Mouse (Mus musculus): ENCODE measurements around the gene Clec12a. TPM values are rescaled to one million over a fixed set of nuclear protein-coding genes. Genes with fewer than 3 reads are reported as not detected.
"Not testable (repeated sequence)": the region's sequence is repeated elsewhere in the genome, so short reads cannot be mapped to it uniquely, and the experiment has no call there.

Gene Clec12a
- total RNA-seq (2017), result 117 and 140 TPM in 2 replicates

DNA sequence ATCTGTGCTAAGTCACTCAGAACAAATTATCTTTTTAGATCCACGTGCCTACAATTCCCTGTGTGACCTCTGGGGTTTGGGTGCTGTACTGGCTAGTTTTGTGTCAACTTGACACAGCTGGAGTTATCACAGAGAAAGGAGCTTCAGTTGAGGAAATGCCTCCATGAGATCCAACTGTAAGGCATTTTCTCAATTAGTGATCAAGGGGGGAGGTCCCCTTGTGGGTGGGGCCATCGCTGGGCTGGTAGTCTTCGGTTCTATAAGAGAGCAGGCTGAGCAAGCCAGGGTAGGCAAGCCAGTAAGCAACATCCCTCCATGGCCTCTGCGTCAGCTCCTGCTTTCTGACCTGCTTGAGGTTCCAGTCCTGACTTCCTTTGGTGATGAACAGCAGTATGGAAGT lies at the start of gene Clec12a:
TSS of gene Clec12a (plus strand) at position 301 of the 400 bp plus-strand sequence.
- ATAC-seq (replicated peaks; ENCODE audit: low read depth, poor library complexity, severe bottlenecking), result not testable (repeated sequence)

DNA sequence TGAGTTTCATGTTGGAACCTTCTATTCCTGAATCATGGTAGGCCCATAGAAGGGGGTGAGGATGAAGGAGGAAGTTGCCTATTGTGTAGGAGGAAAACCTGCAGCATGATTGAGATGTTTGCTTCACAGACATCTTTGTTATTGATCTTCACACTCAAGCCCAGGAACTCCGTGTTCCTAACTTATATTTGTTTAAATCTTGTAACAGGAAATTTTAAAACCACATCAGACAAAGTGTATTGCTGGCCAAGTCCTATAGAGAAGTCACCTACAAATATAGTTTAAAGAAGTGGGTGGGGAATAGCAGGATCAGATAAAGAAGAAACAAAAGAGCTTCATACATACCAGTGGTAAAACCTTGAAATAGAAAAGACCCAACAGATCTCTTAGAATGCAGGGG lies 38.3 kb upstream of the Clec12a start:
- no peak for ATAC-seq (replicated peaks; ENCODE audit: low read depth, poor library complexity, severe bottlenecking)

- no peak for ATAC-seq (replicated peaks; ENCODE audit: low read depth, poor library complexity, severe bottlenecking)
These were observed 30.0 kb upstream of the Clec12a start for GRCm38 (mm10) chr6:129312499-129312898.

DNA sequence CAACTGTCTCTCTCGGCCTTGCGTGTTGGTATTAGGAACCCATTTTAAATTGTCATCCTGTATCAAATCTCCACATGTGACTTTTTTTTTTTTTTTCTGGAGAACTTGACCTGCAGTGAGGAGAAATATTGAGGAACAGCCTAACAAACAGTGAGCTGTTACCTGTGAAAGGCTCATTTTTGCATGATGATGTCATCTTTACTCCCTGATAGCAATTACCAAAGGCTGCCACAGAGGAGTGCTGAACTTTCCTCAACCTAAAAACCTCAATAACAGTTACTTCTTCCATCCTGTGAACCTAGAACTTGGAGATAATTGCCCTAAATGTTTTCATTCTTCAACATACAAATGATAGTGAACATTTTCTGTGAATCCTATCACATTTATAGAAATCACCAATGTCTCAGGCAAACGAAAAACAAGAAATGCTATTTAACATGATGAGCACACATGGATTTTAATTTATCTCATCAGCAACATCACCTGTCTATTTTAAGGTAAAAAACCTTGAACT lies 27.8 kb upstream of the Clec12a start:
- ATAC-seq (replicated peaks; ENCODE audit: low read depth, poor library complexity, severe bottlenecking), result no peak

DNA sequence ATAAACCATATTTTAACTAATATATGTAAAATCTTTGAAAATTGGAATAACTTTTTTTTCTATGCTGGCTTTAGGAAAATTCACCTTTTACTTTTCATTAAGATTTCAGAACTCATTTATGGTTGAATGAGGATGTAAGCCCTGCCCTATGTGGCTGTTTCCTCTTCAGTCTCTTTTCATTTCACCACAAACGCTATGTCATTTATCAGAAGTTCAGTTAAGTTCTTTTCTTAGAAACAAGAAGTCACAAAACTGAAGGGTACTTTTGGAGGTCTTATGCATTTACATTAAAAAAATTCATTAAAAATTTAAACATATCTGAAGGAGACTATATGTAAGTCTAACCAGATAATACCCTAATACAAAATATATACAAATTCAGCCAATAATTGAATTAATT lies 26.8 kb upstream of the Clec12a start:
- peak; percentile 83 for ATAC-seq (replicated peaks; ENCODE audit: low read depth, poor library complexity, severe bottlenecking)

DNA sequence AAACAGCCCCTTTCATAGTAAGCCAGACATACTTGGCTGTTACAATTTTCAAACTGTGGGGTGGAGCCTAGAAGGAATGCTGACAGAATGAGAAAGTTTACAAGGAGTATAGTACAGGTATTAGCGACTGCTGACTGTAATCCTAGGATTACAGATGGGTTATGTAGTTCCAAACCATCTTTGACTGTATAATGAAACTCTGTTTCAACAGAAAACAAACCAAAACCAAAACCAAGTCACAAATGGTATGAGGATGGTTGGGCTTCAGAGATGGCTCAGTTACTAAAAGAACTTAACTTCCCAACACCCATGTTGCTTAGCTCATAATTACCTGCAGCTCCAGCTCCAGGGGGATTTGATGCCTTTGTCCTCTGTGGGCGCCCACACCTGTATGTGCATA lies 26.0 kb upstream of the Clec12a start:
- ATAC-seq (replicated peaks; ENCODE audit: low read depth, poor library complexity, severe bottlenecking), result 0 out of 2 replicates have a peak, but pooled peaks have one; percentile 4

- no peak for ATAC-seq (replicated peaks; ENCODE audit: low read depth, poor library complexity, severe bottlenecking)
These were observed 24.1 kb upstream of the Clec12a start for GRCm38 (mm10) chr6:129318395-129318794.

DNA sequence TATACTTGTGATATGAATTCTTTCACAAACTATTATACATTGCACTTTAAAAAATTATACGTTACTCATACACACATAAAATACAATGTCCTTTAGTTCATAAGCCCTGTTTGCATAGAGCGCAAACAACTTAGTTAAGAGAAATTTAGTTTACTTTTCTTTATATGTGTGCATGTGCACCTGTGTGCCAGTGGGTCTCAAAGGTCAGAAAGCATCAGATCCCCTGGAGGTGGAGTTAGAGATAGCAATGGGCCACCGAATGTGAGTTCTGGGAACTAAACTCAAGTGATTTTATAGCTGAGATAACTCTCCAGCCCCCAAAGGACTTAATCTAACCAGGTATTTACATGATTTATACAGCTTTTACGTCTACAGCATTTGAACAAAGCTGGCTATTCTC lies 23.2 kb upstream of the Clec12a start:
- no peak for ATAC-seq (replicated peaks; ENCODE audit: low read depth, poor library complexity, severe bottlenecking)

DNA sequence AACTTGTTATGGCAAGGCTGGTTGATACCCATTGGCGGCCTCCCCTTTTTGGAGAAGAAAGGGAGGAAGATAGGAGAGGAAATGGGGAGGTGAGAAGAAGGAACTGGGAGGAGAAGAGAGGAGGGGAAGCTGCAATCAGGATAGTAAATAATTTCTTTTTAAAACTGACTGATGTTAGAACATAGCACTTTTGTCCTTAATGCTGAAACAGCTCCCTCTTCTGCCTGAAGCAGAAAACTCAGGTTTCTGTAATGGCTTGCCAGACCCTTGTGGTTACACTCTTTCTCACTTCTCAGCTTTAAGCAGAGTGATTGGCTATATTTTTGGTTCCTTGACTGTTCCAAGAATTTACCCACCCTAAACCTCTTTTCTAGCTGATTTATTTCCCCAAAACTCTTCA lies 16.5 kb upstream of the Clec12a start:
- peak; percentile 82 for ATAC-seq (replicated peaks; ENCODE audit: low read depth, poor library complexity, severe bottlenecking)

DNA sequence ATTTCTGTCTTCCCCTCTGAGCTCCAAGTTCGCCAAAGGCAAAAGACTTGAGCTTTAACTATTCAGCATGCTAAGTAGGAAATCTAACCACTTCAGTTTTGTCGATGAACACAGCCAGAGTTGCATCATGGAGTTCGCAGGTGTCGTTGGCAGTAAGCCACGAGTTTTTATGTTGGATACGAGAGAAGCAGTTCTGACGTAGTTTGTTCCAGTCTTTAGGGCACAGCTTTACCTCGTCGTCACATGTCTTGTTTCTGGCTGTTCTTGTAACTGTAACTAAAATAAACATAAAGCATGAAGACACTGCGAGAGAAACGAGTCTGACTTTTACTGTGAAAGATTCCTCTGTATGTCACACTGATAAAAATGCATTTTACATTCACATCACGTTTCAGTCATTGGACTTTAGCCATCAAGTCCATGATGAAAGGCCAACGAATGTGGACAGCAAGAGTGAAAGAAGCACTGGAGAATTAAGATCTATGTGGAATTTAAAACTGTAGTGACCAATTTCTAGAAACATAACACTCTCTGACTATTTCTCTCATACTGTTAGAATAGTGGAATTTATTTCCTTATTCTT lies 15.8 kb upstream of the Clec12a start:
- ATAC-seq (replicated peaks; ENCODE audit: low read depth, poor library complexity, severe bottlenecking), result peak; percentile 43

DNA sequence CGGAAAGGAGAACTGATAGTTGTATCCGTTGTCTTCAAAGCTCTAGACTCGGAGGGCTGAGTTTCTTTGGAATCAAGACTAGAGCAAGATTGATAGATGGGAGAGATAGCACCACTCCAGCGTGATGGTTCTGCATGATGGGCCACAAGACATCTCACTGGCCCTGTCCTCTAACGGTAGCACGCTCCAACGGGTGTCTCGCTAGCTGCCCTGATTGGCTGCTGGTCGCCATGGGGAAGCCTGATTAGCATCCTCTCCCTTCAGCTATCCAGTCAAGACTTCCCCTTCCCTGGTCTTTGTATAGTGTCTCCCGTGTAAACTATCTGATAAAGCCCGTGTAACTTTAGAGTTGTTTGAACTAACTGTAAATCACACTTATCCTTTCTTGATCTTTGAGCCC lies 10.9 kb upstream of the Clec12a start, which contains the start of gene 4922502D21Rik:
TSS of gene 4922502D21Rik (minus strand) at position 187 of the 400 bp plus-strand sequence.
- ATAC-seq (replicated peaks; ENCODE audit: low read depth, poor library complexity, severe bottlenecking), result no peak

DNA sequence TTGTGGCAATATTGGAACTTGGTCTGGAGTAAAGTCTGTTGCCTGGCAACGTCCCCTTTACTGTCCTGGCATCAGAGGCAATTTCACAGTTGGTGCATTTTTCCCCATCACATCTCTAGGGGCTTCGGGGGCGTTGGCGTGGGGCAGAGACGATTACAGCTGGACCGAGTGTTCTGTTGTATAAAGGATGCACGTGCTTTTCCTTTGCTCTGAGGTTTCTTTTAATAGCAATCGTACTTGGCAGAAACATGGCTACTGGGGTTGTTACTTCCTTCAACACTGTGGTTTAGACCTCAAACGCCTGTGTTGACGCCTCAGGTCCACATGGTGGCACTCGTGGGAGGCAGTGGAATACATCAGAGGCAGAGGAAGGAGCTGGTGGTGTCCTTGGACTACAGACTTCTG lies 8.8 kb upstream of the Clec12a start:
- ATAC-seq (replicated peaks; ENCODE audit: low read depth, poor library complexity, severe bottlenecking), result peak; percentile 99

- ATAC-seq (replicated peaks; ENCODE audit: low read depth, poor library complexity, severe bottlenecking), result no peak
These were observed 4.7 kb upstream of the Clec12a start for GRCm38 (mm10) chr6:129337751-129338150.

- ATAC-seq (replicated peaks; ENCODE audit: low read depth, poor library complexity, severe bottlenecking), result peak; percentile 52; the same call in 1 of the 2 replicates
These were observed 1.9 kb downstream of the Clec12a start for GRCm38 (mm10) chr6:129344408-129344807.

DNA sequence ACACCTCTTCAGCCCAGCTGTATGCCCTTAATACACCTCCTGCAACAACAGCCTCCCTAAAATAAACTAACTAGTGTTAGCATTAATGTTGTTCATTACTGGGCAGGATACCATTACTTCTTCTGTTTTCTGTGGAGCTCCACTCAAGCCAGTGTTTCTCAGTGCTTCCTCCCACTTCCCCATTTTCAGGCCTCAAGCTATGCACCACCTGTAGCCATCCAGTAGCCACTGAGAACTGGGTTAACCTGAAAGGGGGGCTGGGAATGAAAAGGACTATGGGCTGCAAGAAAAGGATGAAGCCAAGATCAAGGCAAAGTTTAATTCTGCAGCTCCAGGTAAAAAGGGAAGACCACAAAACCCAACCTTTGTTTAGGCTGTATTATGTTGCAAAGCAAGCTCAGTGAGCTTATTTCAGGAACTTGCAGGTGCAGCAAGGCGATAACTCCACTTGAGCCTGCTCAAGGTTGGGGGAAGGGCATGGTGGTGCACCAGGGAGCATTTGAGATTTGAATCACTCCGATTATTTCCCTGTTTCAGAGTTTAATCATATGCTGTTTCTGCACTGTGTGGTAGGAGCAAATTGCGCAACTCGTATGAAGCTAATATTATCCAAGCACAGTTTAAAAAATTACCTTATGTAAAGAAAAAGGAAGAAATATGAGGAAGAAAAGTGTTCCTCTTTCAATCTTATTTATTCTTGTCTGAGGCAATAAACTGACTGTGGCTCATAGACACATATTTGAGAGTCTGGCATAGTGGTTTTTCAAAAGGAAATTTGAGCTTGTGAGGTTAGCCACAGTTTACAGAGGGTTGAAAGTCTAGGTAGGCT lies 7.2 kb downstream of the Clec12a start:
- ATAC-seq (replicated peaks; ENCODE audit: low read depth, poor library complexity, severe bottlenecking), result peak; percentile 91

DNA sequence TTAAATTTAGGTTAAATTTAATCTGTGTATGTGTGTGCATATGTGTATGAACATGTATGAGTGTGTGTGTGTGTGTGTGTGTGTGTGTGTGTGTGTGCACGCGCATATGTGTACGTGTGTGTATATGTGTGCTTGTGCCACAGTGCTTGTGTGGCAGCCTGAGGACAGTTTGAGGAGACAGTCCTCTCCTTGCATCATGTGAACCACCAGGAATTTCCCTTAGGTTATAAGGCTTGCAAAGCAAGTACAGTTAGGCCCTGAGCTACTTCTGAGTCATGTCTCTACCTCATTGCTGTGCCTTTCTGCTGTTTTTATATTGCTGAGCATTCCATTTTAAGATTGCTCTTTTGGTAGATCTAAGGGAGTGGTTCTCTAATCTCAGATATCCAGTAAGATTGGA lies 8.6 kb downstream of the Clec12a start:
- ATAC-seq (replicated peaks; ENCODE audit: low read depth, poor library complexity, severe bottlenecking), result no peak

GRCm38 (mm10) chr6:129355774-129356173 lies 13.3 kb downstream of the Clec12a start:
- ATAC-seq (replicated peaks; ENCODE audit: low read depth, poor library complexity, severe bottlenecking), result peak; percentile 80

DNA sequence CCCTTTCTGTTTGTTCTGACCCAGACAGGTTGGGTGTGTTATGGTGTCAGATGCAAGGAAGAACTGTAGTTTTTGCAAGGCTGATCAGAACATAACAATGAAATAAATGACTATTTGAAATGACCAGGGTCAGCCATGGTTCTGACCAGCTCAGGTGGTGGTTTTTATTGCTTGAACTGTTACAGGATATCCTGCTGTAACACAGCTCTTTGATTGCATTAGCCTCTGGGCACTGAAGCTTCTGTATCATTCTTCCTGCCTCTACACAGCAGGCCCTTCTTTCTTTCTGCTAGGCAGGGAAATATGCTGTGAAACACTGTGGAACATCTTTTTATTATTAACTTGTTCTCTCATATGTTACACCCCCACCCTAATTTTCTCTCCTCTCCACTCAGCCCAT lies 13.9 kb downstream of the Clec12a start:
- no peak for ATAC-seq (replicated peaks; ENCODE audit: low read depth, poor library complexity, severe bottlenecking)

DNA sequence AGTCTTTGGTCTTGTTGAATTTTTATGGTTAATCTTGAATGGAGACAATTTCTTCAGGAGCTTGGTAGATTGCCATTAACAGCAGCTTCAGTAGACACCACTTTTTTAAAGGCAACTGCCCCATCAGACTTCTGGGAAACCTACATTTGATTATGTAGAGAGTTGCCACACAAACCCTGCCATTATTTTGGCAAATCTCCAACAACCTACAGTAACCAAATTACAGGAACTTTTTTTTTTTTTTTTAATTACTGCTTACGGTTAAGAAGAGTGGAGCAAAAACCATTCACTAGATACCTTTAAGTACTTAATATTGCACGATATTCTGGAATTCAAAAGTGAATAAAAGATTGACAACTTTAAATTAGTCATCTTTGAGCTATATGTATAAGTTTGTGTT lies 17.0 kb downstream of the Clec12a start:
- no peak for ATAC-seq (replicated peaks; ENCODE audit: low read depth, poor library complexity, severe bottlenecking)

DNA sequence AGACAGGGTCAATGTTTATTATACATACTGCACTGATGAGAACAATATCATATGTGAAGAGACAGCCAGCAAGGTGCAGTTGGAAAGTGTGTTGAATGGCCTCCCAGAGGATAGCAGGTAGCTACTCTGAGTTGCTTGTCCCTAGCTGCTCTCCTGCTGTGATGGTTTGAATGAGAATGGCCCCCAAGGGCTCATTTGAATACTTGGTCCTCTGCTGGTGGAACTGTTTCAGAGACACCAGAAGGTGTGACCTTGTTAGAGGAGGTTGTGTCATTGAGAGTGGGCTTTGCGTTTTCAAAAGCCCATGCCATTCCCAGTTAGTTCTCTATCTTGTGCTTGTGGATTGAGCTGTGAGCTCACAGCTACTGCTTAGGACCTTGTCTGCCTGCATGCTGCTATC lies 21.5 kb downstream of the Clec12a start:
- ATAC-seq (replicated peaks; ENCODE audit: low read depth, poor library complexity, severe bottlenecking), result no peak

- ATAC-seq (replicated peaks; ENCODE audit: low read depth, poor library complexity, severe bottlenecking), result peak; percentile 83
These were observed 23.5 kb downstream of the Clec12a start for GRCm38 (mm10) chr6:129365959-129366359.
